Mouse (Mus musculus) heart, embryonic 14.5 days (tissue): ENCODE data around the gene Rhob. TPM values are rescaled to one million over a fixed set of nuclear protein-coding genes. Genes with fewer than 3 reads are reported as not detected.

Experiments
- ATAC-seq: fragments of 200-750 bp; cut with Nextera tagmentation; 2 replicates; pipeline ENCODE4 v1.8.0; 2017; ENCODE audit warnings: low read depth, moderate TSS enrichment; ENCODE audit not compliant: insufficient number of reproducible peaks, insufficient read depth, low FRiP score
- H3K27ac ChIP-seq, 2 experiments: fragments of 200-500 bp in 1 of 2; fragments of 300-500 bp in 1 of 2; sonication (generic) in 1 of 2; replicated peaks in 1 of 2; 2 replicates each; pipeline ENCODE4 v1.5.1; 2012 to 2014; ENCODE audit warnings: low read depth in 2 of 2, low read length in 2 of 2, control low read depth in 1 of 2, mild to moderate bottlenecking in 1 of 2, mixed read lengths in 1 of 2; ENCODE audit not compliant: control insufficient read depth in 1 of 2, insufficient read depth in 1 of 2
- H3K27me3 ChIP-seq: fragments of 300-500 bp; sonication (generic); 2 replicates; pipeline ENCODE4 v1.6.1; 2014; ENCODE audit warnings: mild to moderate bottlenecking, low read length, control low read depth; ENCODE audit not compliant: control insufficient read depth, insufficient read depth
- H3K36me3 ChIP-seq: fragments of 300-500 bp; sonication (generic); 2 replicates; pipeline ENCODE4 v1.6.1; 2014; ENCODE audit warnings: mild to moderate bottlenecking, control low read depth, low read length, mixed read lengths; ENCODE audit not compliant: control insufficient read depth, insufficient read depth
- H3K4me1 ChIP-seq, 2 experiments: fragments of 200-500 bp in 1 of 2; fragments of 300-500 bp in 1 of 2; sonication (generic) in 1 of 2; 2 replicates each; pipeline ENCODE4 v1.6.1; 2012 to 2014; ENCODE audit warnings: low read length in 2 of 2, control low read depth in 1 of 2, mixed read lengths in 1 of 2; ENCODE audit not compliant: control insufficient read depth in 2 of 2, insufficient read depth in 2 of 2
- H3K4me2 ChIP-seq: fragments of 300-500 bp; sonication (generic); 2 replicates; pipeline ENCODE4 v1.6.1; 2014; ENCODE audit warnings: mild to moderate bottlenecking, low read length
- H3K4me3 ChIP-seq, 2 experiments: fragments of 200-500 bp in 1 of 2; fragments of 300-500 bp in 1 of 2; sonication (generic) in 1 of 2; 2 replicates each; pipeline ENCODE4 v1.5.1; 2012 to 2014; ENCODE audit warnings: low read length in 2 of 2, mild to moderate bottlenecking in 2 of 2, control low read depth in 1 of 2, low read depth in 1 of 2, moderate library complexity in 1 of 2; ENCODE audit not compliant: control insufficient read depth in 1 of 2, insufficient read depth in 1 of 2
- H3K9ac ChIP-seq: fragments of 300-500 bp; sonication (generic); 2 replicates; pipeline ENCODE4 v1.6.1; 2014; ENCODE audit warnings: mild to moderate bottlenecking, low read length
- H3K9me3 ChIP-seq: fragments of 300-500 bp; sonication (generic); 2 replicates; pipeline ENCODE4 v1.6.1; 2016; ENCODE audit warnings: low read length, control low read depth; ENCODE audit not compliant: control insufficient read depth
- WGBS: fragments of 180-500 bp; shearing (Covaris S2); extraction: QIAGEN DNeasy Blood & Tissue Kit; methylation state at CpG from one replicate; pipeline ENCODE4 v1.1.7; 2014; 5-methylcytosine and 5-hydroxymethylcytosine counted together
- polyA plus RNA-seq: library from polyadenylated mRNA; unstranded; fragments of >200 nt; fragmentation: Nextera tagmentation; extraction: Ambion mirVana; gene quantifications from 2 replicates; pipeline ENCODE4 v1.2.1, GENCODE M21; 2014

The Rhob gene
- polyA plus RNA-seq, 1 experiment from 2014 or later: 56.1 TPM

DNA sequence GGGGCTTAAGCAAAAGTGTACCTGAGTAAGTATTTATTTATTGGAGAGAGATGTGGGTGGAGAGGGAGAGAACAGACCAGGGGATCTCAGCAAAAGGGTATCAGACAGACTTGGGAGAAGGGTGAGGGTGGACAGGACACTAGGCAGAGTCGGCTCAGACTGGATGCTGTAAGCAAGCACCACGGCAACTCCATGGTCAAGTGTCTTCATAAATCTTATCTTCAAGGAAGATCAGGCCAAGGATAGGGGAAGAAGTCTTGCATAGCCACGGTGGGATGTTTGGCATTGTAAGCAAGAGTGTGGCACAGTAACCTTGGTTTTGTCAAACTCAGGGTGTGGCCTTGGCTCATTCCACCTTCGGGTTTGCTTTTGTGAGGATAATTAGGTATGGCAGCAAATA is 27.8 kb downstream of the Rhob start:
- H3K4me1 ChIP-seq: peaks cover 3 to 6% of the 10 kb centered on the region in 2 experiments
- no peak overlapping the region for H3K27ac ChIP-seq
- 78% methylated on average over 4 of the region's 4 CpGs for WGBS

DNA sequence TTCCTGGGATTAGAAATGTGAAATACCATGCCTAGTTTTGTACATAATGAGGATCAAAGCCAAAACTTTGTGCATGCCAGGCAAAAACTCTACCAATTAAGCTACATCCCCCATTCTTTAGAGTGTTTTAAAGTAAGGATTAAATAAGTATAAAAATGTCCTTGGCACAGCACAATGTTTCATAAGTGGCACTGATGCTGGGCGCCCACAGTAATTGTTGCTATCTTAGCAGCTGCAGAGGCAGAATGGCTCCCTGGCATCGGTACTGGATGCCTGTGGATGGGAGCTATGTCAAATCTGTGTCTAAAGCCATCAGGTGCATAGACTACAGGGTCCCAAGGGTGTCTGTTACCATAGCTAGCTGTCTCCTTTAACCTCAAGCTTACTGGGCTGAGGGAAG is 28.8 kb downstream of the Rhob start:
- Histone ChIP-seq H3K36me3 (no peaks in the 10 kb centered on the region), H3K27me3 (0 out of 2 replicates have a peak, but pooled peaks cover 5% of the 10 kb centered on the region), H3K4me2 (no peak overlapping the region), H3K9me3 (no peaks in the 10 kb centered on the region), H3K4me1 (no peaks in the 10 kb centered on the region; a peak in 1 of 4 replicates), H3K4me3 (no peak overlapping the region), H3K27ac (no peak overlapping the region), H3K9ac (no peak overlapping the region)
- ATAC-seq: no peak
- WGBS: 94% methylated on average over 2 of the region's 2 CpGs

More for the DNA sequence above, 27.8 kb downstream of the Rhob start:
- ATAC-seq: no peak
- Histone ChIP-seq H3K36me3 (no peaks in the 10 kb centered on the region), H3K9me3 (no peaks in the 10 kb centered on the region), H3K4me2 (no peak overlapping the region), H3K27me3 (no peaks in the 10 kb centered on the region), H3K9ac (no peak overlapping the region), H3K4me3 (no peak overlapping the region)

DNA sequence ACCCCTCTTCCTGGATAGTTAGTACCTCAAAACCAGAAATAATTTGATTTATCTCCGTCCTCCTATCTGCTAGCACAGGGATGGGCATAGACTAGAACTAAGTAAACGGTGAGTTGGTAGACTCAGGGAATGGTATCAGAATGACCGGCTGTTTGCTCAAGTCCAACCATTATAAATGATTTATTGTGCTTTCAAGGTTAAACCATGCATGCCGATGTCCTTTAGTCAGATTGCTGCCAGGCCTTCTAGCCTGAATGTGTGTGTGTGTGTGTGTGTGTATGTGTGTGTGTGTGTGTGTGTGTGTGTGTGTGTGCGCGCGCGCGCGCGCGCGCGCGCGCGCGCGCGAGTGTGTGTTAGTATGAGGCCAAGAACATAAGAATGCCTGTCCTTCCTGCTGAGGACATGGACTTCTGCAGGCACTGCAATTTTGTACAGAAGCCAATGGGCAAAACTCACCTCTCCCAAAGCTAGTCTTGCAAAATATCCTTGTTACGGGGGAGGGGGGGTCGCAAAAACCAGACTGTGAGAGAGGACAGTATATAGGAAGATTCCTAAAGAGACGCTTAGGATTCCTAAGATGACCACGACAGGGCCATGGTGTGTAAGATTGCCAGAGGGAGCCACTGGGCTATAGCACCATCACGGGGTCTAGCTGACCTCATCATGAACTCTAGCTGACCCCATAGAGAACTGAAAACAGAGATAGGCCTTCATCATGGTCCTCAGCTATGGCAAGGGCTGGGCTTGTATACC is 29.9 kb downstream of the Rhob start:
- Histone ChIP-seq H3K36me3 (no peaks in the 10 kb centered on the region), H3K27me3 (0 out of 2 replicates have a peak, but pooled peaks cover 5% of the 10 kb centered on the region), H3K9ac (no peak overlapping the region), H3K4me2 (no peak overlapping the region), H3K27ac (no peak overlapping the region), H3K9me3 (no peaks in the 10 kb centered on the region), H3K4me1 (no peaks in the 10 kb centered on the region; a peak in 1 of 4 replicates), H3K4me3 (no peak overlapping the region)
- no peak for ATAC-seq
- WGBS: 89% methylated on average over 25 of the region's 25 CpGs

DNA sequence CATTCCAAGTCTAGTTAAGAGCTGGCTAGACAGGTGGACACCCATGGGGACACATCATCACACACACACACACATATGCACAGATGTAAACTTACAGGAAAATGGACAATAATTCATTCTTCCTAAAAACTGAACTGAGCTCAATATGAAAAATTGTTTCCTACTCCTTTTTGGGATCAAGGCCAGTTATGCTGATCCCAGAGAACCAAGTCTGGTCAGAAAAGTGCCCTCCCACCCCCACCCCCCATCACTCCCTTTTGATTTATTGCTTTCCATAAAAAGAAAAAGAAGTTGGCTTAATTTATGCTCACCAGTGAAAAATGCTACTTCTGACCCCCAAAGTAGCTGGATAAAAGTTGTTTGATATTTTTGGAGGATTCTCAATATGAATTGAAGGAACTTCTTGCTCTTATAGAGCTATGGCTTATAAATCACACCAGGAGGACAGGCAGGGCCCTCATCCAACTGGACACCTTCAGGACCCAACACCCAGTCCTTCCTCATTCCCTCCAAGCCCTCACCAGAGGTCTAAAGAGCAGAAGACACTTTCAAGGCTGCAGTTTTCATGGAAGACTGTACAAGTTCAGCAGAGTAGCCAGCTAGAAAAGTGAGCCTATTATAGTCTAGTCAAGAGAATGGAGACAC is 31.5 kb downstream of the Rhob start:
- H3K27me3 ChIP-seq: 0 out of 2 replicates have a peak, but pooled peaks cover 5% of the 10 kb centered on the region

DNA sequence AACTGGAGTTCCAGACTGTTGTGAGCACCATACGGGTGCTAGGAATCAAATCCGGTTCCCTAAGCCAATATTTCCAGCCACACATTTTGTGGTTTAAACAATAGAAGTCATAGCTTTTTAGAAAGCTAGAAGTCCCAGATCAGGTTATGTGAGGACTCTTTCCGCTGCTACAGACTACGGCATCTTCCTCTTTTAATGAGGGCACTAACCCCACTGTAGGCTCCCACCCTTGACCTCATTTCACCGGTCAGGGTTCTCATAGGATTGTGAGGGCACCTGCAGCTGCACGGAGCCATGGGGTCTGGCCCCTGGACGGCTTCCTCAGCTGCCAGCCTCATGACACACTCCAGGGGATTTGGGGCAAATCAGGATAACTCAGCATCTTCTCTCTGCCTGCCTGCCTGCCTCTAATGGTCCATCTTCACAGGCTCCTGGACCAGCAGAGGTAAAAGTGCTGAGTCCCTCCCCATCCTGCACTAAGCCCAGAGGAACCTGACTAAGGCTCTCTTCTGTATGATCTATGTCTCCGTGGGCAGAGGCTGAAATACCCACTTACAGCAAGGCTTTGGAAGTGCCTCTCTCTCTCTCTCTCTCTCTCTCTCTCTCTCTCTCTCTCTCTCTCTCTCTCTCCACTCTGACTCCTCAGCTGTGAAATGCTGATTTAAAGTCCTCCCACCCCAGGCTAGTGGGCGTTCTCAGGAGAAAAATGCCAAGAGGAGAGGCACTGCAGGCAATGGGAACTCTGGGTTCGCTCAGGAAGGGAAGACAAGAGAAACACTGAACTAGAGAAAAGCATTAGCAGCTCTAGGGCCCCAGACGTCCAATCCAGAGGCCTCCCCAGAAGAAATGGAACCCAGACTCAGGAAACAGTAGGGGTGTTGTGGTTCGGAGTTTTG is 32.5 kb downstream of the Rhob start:
- Histone ChIP-seq H3K9me3 (no peaks in the 10 kb centered on the region), H3K36me3 (no peaks in the 10 kb centered on the region), H3K27ac (no peak overlapping the region), H3K9ac (no peak overlapping the region), H3K4me1 (no peaks in the 10 kb centered on the region; a peak in 1 of 4 replicates), H3K27me3 (0 out of 2 replicates have a peak, but pooled peaks cover 5% of the 10 kb centered on the region), H3K4me3 (no peak overlapping the region), H3K4me2 (no peak overlapping the region)
- 60% methylated on average over 12 of the region's 12 CpGs for WGBS
- ATAC-seq: no peak

More for the DNA sequence above, 31.5 kb downstream of the Rhob start:
- no peak overlapping the region for H3K4me3 ChIP-seq
- H3K9ac ChIP-seq: no peak overlapping the region
- no peaks in the 10 kb centered on the region; a peak in 1 of 4 replicates for H3K4me1 ChIP-seq
- no peak for ATAC-seq
- no peaks in the 10 kb centered on the region for H3K36me3 ChIP-seq
- no peaks in the 10 kb centered on the region for H3K9me3 ChIP-seq
- no peak overlapping the region for H3K27ac ChIP-seq
- H3K4me2 ChIP-seq: no peak overlapping the region

DNA sequence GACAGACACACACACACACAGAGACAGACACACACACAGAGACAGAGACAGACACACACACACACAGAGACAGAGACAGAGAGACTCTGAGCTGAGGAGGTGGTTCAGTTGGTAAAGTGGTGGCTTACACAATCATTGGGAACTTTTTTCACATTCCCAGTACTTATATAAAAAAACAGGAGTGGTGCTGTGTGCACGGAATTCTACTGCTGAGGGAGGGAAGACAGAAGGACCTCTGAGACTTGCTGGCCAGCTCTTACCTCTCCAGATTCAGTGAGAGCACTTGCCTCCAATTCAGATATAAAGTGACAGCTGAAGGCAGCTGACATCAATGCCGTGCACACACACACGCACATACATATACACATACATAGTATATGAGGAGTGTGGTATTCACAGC is 34.1 kb downstream of the Rhob start:
- Histone ChIP-seq H3K4me3 (no peak overlapping the region), H3K9ac (no peak overlapping the region), H3K4me1 (no peaks in the 10 kb centered on the region; a peak in 1 of 4 replicates), H3K36me3 (no peaks in the 10 kb centered on the region), H3K27ac (no peak overlapping the region), H3K9me3 (no peaks in the 10 kb centered on the region), H3K27me3 (0 out of 2 replicates have a peak, but pooled peaks cover 5% of the 10 kb centered on the region), H3K4me2 (no peak overlapping the region)
- ATAC-seq: no peak
- 66% methylated on average over 3 of the region's 3 CpGs for WGBS

DNA sequence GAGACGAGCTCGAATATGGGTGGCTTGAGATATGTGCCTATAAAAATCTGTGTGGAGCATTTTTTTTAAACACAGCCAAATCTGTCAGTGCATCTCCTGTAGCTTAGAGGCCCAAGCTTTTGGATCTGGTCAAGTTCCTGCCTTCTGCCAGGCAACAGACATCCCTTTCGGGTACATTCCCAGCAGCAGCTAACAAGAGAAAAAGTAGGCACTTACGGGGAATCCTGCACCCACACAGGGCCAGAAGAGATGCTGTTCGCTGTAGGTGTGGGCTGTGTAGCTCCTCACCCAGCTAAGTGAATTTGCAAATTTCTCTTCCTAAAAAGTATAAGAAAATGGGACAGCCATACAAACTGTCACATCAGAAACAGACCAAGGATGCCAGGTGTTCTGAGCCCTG is 34.8 kb downstream of the Rhob start:
- Histone ChIP-seq H3K36me3 (no peaks in the 10 kb centered on the region), H3K27me3 (0 out of 2 replicates have a peak, but pooled peaks cover 5% of the 10 kb centered on the region), H3K9ac (no peak overlapping the region), H3K4me1 (no peaks in the 10 kb centered on the region; a peak in 1 of 4 replicates), H3K9me3 (no peaks in the 10 kb centered on the region), H3K4me3 (no peak overlapping the region), H3K4me2 (no peak overlapping the region), H3K27ac (no peak overlapping the region)
- WGBS: 87% methylated on average over 5 of the region's 5 CpGs
- no peak for ATAC-seq
